Mouse (Mus musculus): ENCODE data around the gene Aldh16a1. TPM values are rescaled to one million over a fixed set of nuclear protein-coding genes. Genes with fewer than 3 reads are reported as not detected.
"Not testable (repeated sequence)": the region's sequence is repeated elsewhere in the genome, so short reads cannot be mapped to it uniquely, and the experiment has no call there.

Gene Aldh16a1
- polyA plus RNA-seq, 1 experiment from 2014 or later, result 41.2 TPM

DNA sequence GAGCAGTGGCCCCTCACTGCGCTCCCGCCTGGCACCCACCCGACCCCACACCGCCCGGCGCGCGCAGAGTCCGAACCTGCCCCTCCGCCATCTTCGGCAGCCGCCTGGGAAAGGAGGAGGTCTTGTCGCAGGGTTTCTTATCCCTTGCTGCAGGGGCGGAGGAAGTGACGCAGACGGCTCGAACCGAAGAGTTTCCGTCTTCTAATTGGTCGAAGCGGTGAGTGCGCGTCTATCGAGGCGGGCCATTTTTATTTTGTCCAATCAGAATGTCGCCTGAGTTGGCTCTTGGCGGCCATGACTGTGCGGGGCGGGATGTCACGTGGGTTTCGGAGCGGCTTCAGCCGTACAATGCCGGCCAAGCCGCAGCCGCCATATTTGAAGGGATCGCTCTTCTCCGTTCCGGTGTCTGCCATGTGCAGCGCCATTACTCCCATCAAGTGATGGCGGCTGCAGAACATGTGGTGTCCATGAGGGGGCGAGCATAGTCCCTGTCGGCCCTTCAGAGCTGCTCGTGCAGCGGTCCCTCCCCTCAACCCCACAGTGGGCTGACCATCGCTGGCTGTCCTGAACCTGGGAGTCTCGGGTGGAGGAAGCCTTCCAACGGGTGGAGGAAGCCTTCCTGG, 25.6 kb downstream of the Aldh16a1 start, which contains the start of gene Rpl13a:
Rpl13a (minus strand) TSS at position 138 of the 623 bp plus-strand sequence.
- Histone ChIP-seq H3K4me3 (peak within 1 kb of the TSS; percentile 94), H3K36me3 (peaks cover 38% of the 10 kb centered on the region), H3K9ac (peak within 1 kb of the TSS; percentile 98), H3K27me3 (replicated peaks) (no peaks in the 10 kb centered on the region), H3K9me3 (replicated peaks) (no peaks in the 10 kb centered on the region), H3K4me1 (peaks cover 52% of the 10 kb centered on the region), H3K4me2 (peak within 1 kb of the TSS; percentile 90), H3K27ac (peak within 1 kb of the TSS; percentile 95)
- ATAC-seq, result peak; percentile 79
- under 1% methylated on average over 48 of the region's 48 CpGs for WGBS (ENCODE audit: insufficient replicate concordance)

DNA sequence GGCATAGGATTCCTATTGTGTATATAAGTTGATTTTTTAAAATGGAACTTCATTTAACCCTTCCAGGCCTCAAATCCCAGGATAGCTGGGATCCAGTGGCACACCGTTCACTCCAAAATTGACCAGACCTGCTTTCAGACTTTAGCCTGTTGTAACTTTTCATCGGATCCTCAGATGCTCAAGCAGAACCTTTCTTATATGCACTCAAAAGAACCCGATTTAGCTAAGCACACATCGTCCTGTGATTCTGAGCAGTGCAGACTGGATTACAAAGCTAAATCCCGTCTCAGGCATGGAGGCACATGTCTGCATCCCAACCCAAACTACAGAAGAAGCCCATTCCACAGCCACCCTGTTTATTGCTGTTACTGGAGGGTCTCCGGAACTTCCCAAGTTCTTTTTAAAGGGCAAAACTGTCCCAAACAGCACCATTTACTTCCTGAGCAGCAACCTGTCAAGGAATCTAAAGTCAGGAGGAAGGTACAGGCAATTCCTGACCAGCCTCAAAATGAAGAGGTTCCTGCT, 26.6 kb downstream of the Aldh16a1 start:
- Histone ChIP-seq H3K4me2 (peak overlapping the region; percentile 90), H3K27me3 (replicated peaks) (no peaks in the 10 kb centered on the region), H3K9me3 (replicated peaks) (no peaks in the 10 kb centered on the region), H3K9ac (peak overlapping the region; percentile 98), H3K27ac (peak overlapping the region; percentile 95), H3K4me3 (peak overlapping the region; percentile 94), H3K36me3 (peaks cover 36% of the 10 kb centered on the region), H3K4me1 (peaks cover 58% of the 10 kb centered on the region)
- WGBS (ENCODE audit: insufficient replicate concordance), result 0% methylated on average over 6 of the region's 6 CpGs
- no peak for ATAC-seq

DNA sequence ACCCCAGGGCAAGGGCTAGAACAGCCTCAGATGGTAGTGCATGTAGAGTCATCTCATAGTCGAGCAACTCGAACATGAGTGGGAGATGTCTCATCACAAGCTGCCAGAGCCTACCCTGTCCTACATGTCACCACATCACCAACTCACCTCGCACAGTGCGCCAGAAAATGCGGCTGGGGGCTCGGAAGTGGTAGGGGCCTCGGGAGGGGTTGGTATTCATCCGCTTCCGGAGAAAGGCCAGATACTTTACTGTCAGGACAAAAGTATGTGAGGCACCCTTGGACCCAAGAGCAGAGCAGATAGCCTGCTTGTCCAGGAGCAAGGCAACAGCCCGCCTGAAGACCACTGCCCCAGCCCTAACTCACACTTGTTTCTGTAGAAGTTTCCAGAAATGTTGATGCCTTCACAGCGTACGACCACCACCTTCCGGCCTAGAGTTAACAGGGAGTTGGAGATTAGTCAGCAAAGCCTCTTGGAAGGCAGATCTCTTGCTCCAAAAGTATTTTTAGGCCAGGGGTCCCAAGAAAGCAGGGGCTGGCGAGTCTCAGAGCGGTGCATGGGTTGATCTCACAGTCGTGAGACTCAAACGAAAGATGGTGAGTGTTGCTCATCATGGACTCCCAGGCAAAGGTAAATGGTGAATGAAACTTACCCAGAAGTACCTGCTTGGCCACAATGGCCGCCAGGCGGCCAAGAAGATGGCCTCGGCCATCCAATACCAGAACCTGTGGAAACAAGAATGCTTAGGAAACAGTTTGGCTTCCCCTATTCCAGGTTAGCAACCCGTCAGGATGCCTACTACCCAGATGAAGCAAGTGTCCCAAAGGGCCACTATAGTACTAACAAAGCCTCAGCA, 27.3 kb downstream of the Aldh16a1 start:
- no peaks in the 10 kb centered on the region for H3K9me3 ChIP-seq (replicated peaks)
- H3K4me2 ChIP-seq, result peak overlapping the region; percentile 90
- H3K9ac ChIP-seq, result peak overlapping the region; percentile 98
- peaks cover 43% of the 10 kb centered on the region for H3K36me3 ChIP-seq
- no peaks in the 10 kb centered on the region for H3K27me3 ChIP-seq (replicated peaks)
- H3K4me1 ChIP-seq, result peaks cover 63% of the 10 kb centered on the region
- 12% methylated on average over 21 of the region's 21 CpGs for WGBS (ENCODE audit: insufficient replicate concordance)
- H3K4me3 ChIP-seq, result peak overlapping the region; percentile 94
- peak overlapping the region; percentile 95 for H3K27ac ChIP-seq
- ATAC-seq, result no peak

GRCm38 (mm10) chr7:45126147-45126843, 28.1 kb downstream of the Aldh16a1 start:
- H3K27ac ChIP-seq, result peak overlapping the region; percentile 95
- H3K4me3 ChIP-seq, result peak overlapping the region; percentile 94
- H3K36me3 ChIP-seq, result peaks cover 51% of the 10 kb centered on the region
- WGBS (ENCODE audit: insufficient replicate concordance), result 42% methylated on average over 17 of the region's 17 CpGs
- H3K27me3 ChIP-seq (replicated peaks), result no peaks in the 10 kb centered on the region
- H3K4me2 ChIP-seq, result peak overlapping the region; percentile 90
- H3K9ac ChIP-seq, result peak overlapping the region; percentile 98
- H3K4me1 ChIP-seq, result peaks cover 70% of the 10 kb centered on the region
- no peak for ATAC-seq
- H3K9me3 ChIP-seq (replicated peaks), result no peaks in the 10 kb centered on the region

GRCm38 (mm10) chr7:45125649-45126048, 28.7 kb downstream of the Aldh16a1 start:
- Histone ChIP-seq H3K4me1 (peaks cover 76% of the 10 kb centered on the region), H3K27ac (peak overlapping the region; percentile 95), H3K4me2 (peak overlapping the region; percentile 90), H3K36me3 (peaks cover 57% of the 10 kb centered on the region), H3K9ac (peak overlapping the region; percentile 98), H3K4me3 (peak overlapping the region; percentile 94)
- WGBS (ENCODE audit: insufficient replicate concordance), result 53% methylated on average over 5 of the region's 5 CpGs
- H3K27me3 ChIP-seq (replicated peaks); H3K9me3 ChIP-seq (replicated peaks); ATAC-seq: not testable (repeated sequence)

GRCm38 (mm10) chr7:45125144-45125600, 29.2 kb downstream of the Aldh16a1 start:
- peak overlapping the region; percentile 95 for H3K27ac ChIP-seq
- ATAC-seq, result no peak
- peak overlapping the region; percentile 90 for H3K4me2 ChIP-seq
- peaks cover 62% of the 10 kb centered on the region for H3K36me3 ChIP-seq
- H3K4me3 ChIP-seq, result peak overlapping the region; percentile 97
- WGBS (ENCODE audit: insufficient replicate concordance), result 15% methylated on average over 7 of the region's 7 CpGs
- H3K4me1 ChIP-seq, result peaks cover 76% of the 10 kb centered on the region
- H3K9me3 ChIP-seq (replicated peaks), result no peaks in the 10 kb centered on the region
- H3K27me3 ChIP-seq (replicated peaks), result no peaks in the 10 kb centered on the region
- H3K9ac ChIP-seq, result peak overlapping the region; percentile 98

DNA sequence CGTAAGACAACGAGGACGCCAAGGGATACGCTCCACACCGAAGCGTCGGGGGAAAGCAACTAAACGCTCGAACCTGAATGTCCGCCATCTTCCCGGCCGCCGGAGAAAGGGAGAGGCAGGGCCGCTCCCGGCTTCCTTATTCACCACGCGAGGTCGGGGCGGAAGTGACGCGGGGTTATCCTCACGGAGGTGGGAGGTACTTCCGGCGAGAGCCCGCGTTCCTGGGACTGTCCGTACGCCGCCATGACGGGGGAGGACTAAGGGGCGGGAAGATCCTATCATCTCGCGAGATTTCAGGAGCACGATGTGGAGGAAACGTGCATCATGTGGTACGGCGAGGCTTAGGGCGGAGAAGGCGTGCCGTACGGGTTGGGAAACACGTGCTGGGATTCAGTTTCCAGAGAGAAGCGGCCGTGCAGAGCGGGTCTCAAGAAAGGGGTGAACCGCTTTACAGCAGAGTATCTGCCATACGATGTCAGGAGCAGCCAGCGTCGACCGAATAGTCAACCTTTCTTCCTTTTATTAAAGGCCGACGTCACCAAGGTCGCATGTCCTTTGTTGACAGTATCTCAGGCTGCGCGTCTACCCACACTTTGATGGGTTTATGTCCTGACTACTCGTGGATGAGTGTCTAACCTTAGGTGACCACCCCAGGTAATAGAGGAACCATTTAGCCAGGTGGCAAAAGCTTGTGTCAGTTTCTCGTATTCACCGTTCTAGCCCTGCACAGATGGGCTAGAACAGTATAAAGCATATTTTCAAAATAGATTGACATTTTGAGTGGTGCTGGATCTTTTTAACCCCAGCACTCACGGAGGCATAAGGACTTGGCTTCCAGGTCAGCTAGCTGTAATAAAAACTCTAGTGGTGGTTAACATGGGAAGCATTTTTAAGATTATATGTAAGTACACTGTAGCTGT, 29.9 kb downstream of the Aldh16a1 start, which contains the start of gene Rps11:
Rps11 (minus strand) TSS at position 216 of the 920 bp plus-strand sequence.
- under 1% methylated on average over 59 of the region's 59 CpGs for WGBS (ENCODE audit: insufficient replicate concordance)
- Histone ChIP-seq H3K36me3 (peaks cover 69% of the 10 kb centered on the region), H3K27ac (peak within 1 kb of the TSS; percentile 95), H3K4me3 (peak within 1 kb of the TSS; percentile 97), H3K4me1 (peaks cover 76% of the 10 kb centered on the region), H3K9me3 (replicated peaks) (no peaks in the 10 kb centered on the region), H3K9ac (peak within 1 kb of the TSS; percentile 98), H3K27me3 (replicated peaks) (no peaks in the 10 kb centered on the region), H3K4me2 (peak within 1 kb of the TSS; percentile 90)
- ATAC-seq, result peak; percentile 81

DNA sequence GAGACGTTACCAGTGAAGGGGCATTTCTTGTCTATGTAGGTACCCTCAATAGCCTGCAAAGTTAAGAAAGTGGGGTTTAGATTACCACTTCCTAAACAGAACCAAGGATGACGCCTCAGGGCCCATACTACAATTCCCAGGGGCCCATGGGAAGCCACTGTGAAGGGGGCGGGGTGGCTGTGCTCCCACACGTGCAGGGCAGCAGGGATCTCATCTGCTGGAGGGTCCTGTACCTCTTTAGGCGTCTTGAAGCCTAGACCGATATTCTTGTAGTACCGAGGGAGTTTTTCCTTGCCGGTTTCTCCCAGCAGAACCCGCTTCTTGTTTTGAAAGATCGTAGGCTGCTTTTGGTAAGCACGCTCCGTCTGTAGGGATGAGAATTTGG, 31.2 kb downstream of the Aldh16a1 start:
- ATAC-seq, result no peak
- Histone ChIP-seq H3K4me1 (peaks cover 87% of the 10 kb centered on the region), H3K9me3 (replicated peaks) (no peaks in the 10 kb centered on the region), H3K4me3 (peak overlapping the region; percentile 97), H3K9ac (peak overlapping the region; percentile 96), H3K27ac (peak overlapping the region; percentile 95), H3K27me3 (replicated peaks) (no peaks in the 10 kb centered on the region), H3K4me2 (peak overlapping the region; percentile 90), H3K36me3 (peaks cover 79% of the 10 kb centered on the region)
- WGBS (ENCODE audit: insufficient replicate concordance), result 7% methylated on average over 12 of the region's 12 CpGs

GRCm38 (mm10) chr7:45122561-45123185, 31.7 kb downstream of the Aldh16a1 start:
- peaks cover 91% of the 10 kb centered on the region for H3K4me1 ChIP-seq
- H3K4me2 ChIP-seq, result peak overlapping the region; percentile 90
- peak overlapping the region; percentile 95 for H3K27ac ChIP-seq
- H3K4me3 ChIP-seq, result peak overlapping the region; percentile 97
- peaks cover 80% of the 10 kb centered on the region for H3K36me3 ChIP-seq
- H3K27me3 ChIP-seq (replicated peaks), result no peaks in the 10 kb centered on the region
- H3K9me3 ChIP-seq (replicated peaks), result no peaks in the 10 kb centered on the region
- WGBS (ENCODE audit: insufficient replicate concordance), result 58% methylated on average over 15 of the region's 15 CpGs
- H3K9ac ChIP-seq, result peak overlapping the region; percentile 96
- no peak for ATAC-seq

DNA sequence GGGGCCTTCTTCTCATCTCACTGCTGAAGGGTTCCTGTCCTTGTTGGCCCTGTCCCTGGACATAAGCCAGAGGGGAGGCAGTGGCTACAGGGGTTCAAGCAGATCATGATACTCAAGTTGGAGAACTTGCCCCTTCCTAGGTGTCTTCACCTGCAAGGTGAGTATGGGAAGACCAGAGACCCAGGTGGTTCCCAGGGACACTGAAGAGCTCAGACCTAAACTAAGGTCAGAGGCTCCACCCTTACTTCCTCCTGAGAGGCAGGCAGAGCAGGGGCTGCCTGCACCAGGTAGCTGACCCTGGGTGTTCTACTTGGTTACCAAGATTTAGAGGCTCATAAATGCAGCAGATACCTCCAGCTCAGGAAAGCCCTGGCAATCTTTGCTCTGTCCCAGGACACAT, 32.4 kb downstream of the Aldh16a1 start:
- Histone ChIP-seq H3K4me2 (peak overlapping the region; percentile 90), H3K4me3 (peak overlapping the region; percentile 97; the same call in 1 of the 2 replicates), H3K36me3 (peaks cover 73% of the 10 kb centered on the region), H3K9me3 (replicated peaks) (no peaks in the 10 kb centered on the region), H3K27ac (peak overlapping the region; percentile 52), H3K27me3 (replicated peaks) (no peaks in the 10 kb centered on the region), H3K9ac (peak overlapping the region; percentile 49), H3K4me1 (peaks cover 88% of the 10 kb centered on the region)
- no peak for ATAC-seq
